Mouse (Mus musculus): ENCODE data around the gene Hist2h2be. TPM values are rescaled to one million over a fixed set of nuclear protein-coding genes. Genes with fewer than 3 reads are reported as not detected.

Hist2h2be gene
- 10.3 TPM for polyA plus RNA-seq (2014; fragmentation: Illumina TruSeq; extraction: RNeasy Lipid Tissue Mini Kit (QIAGEN cat#74804); ENCODE audit: low read depth, low replicate concordance)

DNA sequence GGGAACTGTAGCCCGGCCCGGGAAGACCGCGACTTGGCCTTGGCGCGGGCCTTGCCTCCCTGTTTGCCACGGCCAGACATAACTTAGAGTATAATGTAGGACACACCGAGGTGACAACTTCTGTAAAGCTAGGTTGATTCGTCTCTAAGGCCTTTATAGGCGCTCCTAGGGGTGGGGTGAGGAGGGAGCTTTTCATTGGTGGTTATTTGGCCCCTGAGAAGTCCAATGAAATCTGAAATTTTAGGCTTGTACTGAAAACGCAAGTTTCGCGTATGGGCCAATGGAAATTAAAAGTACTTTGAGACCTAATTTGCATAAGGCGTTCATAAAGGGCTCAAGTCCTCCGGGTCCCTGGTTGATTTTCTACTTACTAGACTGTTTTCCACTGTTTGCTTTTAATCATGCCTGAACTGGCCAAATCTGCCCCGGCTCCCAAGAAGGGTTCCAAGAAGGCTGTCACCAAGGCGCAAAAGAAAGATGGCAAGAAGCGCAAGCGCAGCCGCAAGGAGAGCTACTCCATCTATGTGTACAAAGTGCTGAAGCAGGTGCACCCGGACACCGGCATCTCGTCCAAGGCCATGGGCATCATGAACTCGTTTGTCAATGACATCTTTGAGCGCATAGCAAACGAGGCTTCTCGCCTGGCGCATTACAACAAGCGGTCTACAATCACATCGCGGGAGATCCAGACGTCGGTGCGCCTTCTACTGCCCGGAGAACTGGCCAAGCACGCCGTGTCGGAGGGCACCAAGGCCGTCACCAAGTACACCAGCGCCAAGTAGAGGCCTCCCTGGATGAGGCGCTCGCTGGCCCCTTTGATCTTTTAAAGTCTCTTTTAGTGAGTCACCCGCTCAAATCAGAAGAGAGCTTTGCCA, at the start of gene Hist2h2be, which contains the start of gene Hist2h2ac:
Hist2h2be (plus strand) TSS at position 355 of the 875 bp plus-strand sequence.
Hist2h2ac (minus strand) TSS at position 116 of the 875 bp plus-strand sequence.

GRCm38 (mm10) chr3:96172197-96173178, 48.4 kb upstream of the Hist2h2be start, which contains the start of gene Sf3b4:
TSS of gene Sf3b4 (plus strand) at chr3:96172332.

DNA sequence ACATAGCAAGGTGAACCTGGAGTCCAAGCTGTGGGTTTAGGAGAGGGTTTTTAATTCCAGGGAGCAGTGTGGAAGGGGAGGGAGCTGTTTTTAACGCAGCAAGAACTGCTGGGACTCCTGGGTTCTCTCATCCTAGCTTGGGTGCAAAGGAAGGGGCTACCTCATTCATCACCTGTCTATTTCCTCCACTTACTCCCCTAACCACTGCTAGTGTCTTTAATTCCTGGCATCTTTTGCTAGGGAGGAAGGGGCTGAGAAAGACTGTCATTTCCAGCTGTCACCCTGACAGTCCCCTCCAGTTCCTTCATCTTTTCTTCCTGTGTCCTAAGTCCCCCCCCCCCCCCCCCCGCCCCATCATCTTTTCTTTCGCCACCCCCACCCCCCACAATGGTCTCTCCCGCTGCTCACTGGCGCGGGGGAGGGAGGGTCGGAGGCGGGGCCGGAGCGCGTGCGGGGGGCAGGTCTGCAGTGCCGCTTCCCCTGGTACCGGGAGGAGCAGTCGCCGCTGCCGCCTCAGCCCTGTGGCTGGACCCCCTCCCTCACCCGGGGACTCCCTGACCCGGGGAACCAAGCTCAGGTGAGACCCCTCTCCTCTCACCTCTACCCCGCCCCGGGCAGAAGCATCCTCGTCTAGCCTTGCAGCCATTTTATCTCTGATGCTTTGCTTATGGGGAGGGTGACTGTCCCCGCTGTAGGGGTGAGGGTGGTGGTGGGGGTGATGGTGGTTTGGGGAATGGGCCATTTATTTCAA, 40.0 kb upstream of the Hist2h2be start, which contains the start of gene Sv2a:
Sv2a (plus strand) TSS at position 425 of the 751 bp plus-strand sequence.

DNA sequence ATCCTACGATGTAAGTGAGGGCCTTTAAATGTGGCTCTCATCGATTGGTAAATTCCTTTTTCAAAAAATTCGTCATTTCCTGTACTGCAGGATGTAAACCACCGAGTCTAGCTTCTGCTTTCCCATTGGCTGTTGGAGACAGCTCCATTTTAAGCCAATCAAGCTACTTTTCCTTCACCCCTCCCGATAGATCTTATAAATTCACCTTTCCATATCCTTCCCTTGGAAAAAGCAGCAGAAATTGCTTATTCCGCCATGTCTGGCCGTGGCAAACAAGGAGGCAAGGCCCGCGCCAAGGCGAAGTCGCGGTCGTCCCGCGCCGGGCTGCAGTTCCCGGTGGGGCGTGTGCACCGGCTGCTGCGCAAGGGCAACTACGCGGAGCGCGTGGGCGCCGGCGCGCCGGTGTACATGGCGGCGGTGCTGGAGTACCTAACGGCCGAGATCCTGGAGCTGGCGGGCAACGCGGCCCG, 1.2 kb upstream of the Hist2h2be start, which contains the start of the genes Bola1 and Hist2h2ab:
Bola1 (minus strand) TSS at position 49 of the 470 bp plus-strand sequence.
Hist2h2ab (plus strand) TSS at position 205 of the 470 bp plus-strand sequence.

DNA sequence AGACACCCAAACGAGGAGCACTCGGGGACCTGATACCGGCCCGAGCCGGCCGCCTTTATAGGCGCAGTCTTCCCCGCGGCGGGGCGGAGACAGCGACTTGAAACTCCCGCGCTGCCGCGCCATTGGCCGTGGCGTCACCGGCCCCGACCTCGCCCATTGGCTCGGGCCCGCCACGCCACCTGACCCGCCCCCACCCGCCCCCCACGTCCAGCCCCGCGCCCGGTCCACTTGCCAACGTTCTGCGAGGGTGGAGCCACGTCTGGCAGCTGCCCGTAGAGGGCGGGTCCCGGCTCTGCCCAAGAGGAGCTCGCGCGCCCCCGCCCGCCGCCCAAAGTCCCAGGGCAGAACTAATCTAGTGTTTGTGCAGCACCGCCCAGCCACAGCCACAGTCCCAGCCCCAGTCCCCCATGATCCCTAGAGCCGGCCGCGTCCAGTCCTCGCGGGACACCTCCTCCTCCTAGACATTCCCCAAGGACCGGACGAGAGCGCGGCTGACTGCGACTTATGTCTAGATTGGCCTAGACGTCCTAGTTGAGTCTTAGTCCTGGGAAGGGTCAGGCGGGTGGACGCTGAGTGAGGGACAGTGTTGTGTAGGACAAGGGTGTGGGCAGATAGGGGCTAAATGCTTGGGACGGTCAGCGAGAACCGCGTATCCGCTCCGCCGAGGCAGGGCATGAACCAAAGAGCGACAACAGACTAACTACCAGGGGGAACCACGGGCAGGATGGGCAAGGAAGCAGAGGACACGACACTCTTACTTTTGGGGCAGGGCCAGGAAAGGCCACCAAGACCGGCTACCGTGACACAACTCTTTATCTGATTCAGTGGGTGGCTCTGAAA, 18.3 kb downstream of the Hist2h2be start, which contains the start of gene Hist2h3c2:
Hist2h3c2 (minus strand) TSS at position 174 of the 840 bp plus-strand sequence.

GRCm38 (mm10) chr3:96239949-96240798, 19.3 kb downstream of the Hist2h2be start, which contains the start of gene Hist2h2aa2:
TSS of gene Hist2h2aa2 (minus strand) at chr3:96240276.

GRCm38 (mm10) chr3:96245003-96245886, 24.3 kb downstream of the Hist2h2be start, which contains the start of gene Hist2h2aa1:
TSS of gene Hist2h2aa1 (plus strand) at chr3:96245497.

DNA sequence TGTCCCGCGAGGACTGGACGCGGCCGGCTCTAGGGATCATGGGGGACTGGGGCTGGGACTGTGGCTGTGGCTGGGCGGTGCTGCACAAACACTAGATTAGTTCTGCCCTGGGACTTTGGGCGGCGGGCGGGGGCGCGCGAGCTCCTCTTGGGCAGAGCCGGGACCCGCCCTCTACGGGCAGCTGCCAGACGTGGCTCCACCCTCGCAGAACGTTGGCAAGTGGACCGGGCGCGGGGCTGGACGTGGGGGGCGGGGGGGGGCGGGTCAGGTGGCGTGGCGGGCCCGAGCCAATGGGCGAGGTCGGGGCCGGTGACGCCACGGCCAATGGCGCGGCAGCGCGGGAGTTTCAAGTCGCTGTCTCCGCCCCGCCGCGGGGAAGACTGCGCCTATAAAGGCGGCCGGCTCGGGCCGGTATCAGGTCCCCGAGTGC, 25.5 kb downstream of the Hist2h2be start, which contains the start of gene Hist2h3c1:
Hist2h3c1 (plus strand) TSS at position 259 of the 430 bp plus-strand sequence.

GRCm38 (mm10) chr3:96262979-96263550, 42.1 kb downstream of the Hist2h2be start, which contains the start of gene Hist2h4:
TSS of gene Hist2h4 (minus strand) at chr3:96263311.

GRCm38 (mm10) chr3:96268051-96268775, 47.3 kb downstream of the Hist2h2be start, which contains the start of gene Hist2h3b:
TSS of gene Hist2h3b (plus strand) at chr3:96268654.

GRCm38 (mm10) chr3:96269511-96270474, 48.9 kb downstream of the Hist2h2be start, which contains the start of gene Hist2h2bb:
TSS of gene Hist2h2bb (plus strand) at chr3:96269752.

